Mouse (Mus musculus) ovary, postnatal 36 days (tissue): ENCODE data around the gene Lpin2.

Experiments
- DNase-seq: peaks from one replicate; pipeline ENCODE4 v3.0.0; 2022; ENCODE audit warnings: low spot score, mixed read lengths

Gene Lpin2

DNA sequence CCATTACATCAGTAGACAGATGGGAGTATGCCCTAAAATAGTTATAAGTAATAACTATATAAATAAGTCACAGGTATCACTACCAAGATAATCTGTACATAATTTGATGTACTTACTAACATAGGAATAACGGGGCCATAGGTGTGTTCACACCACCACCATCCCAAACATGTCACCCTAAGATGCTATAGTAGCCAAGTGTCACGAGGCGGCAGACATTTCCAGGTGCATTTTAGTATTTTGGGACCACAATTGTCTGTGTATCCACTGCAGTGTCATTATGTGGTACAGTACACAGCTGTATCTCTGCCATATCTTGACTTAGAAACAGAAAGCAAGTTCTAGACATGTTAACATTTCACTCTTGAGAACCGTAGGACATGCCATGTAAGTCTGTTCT lies 50.9 kb downstream of the Lpin2 start:
- no peak for DNase-seq

- no peak for DNase-seq
Observed at GRCm38 (mm10) chr17:71234041-71234594, 51.8 kb downstream of the Lpin2 start.

DNA sequence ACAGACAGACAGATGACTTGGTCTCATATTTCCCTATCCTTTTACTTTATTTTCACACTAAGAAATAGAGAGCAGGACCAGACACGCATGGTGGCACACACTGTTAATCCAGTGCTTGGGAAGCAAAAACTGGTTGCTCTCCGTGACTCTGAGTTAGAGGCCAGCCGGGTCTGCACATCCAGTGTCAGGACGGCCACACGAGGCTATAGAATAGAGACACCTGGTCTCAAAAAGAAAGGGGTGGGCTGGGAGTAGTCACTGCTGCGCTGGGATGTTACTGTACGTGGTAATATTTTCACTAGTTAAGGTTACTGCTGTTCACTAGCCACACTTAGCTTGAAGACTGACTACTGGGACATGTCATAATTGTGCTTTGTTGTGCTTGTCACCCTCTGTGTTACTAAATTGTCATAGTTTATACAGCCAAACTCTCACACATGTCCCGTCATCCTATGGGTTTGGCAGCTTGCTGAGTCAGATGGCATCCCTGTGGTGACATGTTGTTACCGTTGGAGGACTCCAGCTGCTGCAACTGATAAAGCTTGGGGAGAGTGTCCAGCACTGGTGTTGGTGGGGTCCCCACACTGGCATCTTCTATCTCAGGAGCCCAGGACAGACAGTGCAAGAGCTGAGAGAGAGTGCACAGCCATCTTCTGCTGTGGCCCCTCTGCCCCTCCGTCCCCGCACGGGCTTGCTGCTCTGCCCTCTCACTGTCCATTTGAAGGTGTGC lies 53.0 kb downstream of the Lpin2 start:
- no peak for DNase-seq

DNA sequence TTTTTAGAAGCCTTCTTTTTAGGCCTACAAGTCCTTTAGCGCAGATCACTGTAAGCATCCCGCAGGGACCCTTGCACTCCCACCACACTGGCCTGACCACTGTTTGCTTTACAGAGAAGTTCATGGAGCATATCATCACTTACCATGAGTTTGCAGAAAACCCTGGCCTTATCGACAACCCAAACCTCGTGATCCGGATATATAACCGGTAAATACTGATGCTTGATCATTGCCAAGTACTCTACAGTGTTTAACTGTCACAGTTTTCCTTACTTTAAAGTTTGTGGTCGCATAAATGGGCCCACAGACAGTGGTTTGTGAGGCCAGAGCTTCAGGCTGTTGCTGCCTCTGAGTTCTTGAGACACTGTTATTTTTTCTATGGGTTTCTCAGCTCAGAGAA lies 56.1 kb downstream of the Lpin2 start:
- DNase-seq, result no peak

DNA sequence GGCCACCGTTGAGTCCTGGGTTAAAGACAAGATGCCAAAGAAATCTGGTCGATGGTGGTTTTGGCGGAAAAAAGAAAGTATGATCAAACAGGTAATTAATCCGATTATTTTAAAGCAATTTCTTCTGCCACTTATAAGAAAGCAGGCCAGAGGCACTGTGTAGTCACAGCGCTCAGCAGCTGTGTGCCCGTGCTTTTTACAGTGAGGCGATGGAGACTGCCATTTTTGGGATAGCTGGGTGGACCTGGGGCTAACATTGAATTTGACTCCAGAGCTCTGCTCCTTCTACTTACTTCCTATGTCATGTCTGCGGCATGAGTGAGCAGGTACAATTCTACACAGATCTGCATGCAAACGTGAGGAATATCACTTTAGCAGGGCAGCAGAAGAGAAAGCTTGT lies 58.5 kb downstream of the Lpin2 start:
- DNase-seq, result no peak

DNA sequence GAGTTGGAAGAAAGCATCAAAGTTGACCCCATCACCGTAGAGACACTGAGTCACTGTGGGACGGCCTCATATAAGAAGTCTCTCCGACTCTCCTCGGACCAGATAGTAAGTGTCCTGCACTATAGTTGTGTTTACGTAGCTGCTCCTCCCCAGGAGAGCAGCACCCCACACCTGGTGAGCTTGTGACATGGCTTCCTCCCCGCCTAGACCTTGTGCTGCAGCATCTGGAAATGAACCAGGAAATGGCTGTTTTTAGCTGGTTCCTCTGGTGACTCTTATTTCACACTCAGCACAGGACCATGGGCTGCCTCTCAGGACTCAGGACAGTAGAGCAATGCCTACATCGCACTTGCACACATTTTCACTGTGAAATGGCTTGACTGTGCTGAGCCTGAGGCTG lies 60.3 kb downstream of the Lpin2 start:
- DNase-seq, result no peak

DNA sequence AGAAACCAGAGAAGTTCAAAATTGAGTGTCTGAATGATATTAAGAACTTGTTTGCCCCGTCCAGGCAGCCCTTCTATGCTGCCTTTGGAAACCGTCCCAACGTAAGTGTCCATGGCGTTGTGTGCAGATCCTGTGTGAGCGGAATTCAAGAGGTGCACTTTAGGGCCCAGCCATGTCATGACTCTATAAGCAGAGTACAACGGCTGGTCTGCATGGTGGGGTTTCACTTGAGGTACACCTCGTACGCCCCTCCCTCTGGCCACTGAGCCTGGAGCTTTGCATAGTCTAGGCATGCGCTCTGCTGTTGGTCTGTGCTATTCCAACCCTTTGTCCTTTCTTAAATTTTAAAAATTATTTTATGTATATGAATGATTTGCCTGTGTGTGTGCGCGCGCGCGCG lies 62.8 kb downstream of the Lpin2 start:
- DNase-seq, result no peak

- DNase-seq, result no peak
Observed at GRCm38 (mm10) chr17:71246022-71246421, 63.7 kb downstream of the Lpin2 start.

DNA sequence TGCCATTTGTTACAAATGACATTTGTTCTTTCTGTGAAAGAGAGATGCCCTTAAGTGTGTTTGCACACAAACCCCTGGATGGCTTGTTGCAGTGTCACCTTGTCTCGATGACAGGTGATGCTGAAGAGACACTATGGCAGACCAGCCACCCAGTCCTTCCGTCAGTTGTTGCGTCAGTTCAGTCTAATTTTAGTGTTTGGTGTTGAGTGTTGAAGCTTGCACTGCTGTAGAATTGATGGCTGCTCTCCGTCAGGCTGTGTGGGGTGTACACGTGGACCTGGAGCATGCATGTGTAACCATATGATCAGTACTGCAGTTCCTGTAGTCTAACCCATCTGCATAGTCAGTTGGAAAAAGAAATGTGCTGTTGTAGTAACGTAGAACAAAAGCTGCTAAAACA lies 66.6 kb downstream of the Lpin2 start:
- no peak for DNase-seq

GRCm38 (mm10) chr17:71250046-71250445 lies 67.7 kb downstream of the Lpin2 start:
- no peak for DNase-seq

DNA sequence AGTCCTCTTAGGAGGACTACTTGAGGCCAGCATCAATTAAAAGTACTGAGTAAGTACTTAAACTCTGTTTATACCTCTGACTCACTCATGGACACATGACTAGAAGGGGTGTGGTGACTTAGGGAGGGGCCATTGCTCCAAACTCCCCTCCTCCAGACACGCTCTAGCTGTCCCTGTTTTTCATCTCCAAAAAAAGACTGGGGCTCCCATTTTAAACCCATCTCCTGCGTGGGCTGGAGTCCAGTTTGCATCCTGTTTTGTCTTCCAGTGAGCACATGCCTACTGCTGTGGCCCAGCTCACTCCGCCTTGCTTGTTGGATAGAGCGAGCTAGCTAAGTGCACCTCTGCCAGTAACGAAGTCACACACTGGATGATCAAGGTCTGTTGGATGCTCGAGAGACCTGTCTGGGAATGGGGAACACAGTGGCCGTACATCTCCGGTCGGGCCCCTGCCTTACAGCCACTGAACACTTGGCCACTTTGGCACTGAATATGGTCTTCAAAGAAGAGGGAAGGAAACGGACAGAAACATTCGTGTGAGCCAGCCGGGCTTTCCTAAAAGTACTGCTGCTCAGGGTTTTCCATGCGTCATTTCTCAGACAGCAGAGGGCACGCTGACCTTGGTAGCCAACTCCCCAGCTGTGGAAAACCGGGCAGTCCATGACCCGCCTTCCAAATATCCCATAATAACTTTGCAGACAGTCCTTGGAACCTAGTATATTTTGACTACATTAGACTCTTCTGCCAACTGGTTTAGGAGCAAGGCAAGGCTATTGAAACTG lies 68.7 kb downstream of the Lpin2 start:
- peak; percentile 80 for DNase-seq

GRCm38 (mm10) chr17:71251601-71252001 lies 69.2 kb downstream of the Lpin2 start:
- DNase-seq, result no peak

- no peak for DNase-seq
Observed at GRCm38 (mm10) chr17:71252101-71252500, 69.7 kb downstream of the Lpin2 start.

DNA sequence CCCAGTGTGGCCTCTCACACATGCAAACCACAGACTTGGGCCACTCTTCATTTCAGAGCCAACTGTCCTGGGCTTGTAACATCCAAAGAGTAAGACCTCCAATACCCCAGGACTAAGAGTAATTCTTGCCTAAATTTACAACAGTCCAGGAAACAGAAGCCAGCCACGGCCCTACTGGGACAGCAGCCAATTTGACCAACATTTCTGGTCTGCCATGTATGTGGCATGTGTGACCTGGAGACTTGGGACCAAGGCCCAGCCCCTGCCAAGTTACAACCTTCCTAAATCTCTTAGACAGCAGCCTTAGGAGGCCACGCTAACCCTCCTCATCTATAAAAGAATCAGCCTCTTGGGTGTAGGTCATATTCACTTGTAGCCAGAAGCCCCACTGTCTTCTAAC lies 71.0 kb downstream of the Lpin2 start:
- DNase-seq, result no peak

DNA sequence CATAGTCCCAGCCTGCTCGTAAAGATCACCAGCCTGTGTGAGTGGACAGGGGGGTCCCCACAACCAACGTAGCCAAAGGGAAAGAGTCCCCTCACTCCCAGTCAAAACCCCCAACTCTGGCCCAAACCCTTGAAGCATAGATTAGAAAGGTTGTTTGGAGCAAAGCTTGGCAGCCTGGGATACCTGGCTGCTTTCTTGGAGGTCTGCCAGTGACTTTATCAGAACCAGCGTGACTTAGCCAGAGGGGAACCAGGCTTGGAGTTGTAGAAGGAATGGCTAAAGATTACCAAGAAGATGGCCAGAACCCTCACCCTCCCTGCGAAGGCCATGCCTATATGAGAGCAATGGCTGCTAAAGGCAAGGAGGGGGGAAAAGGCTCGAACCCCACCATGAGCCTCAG lies 71.7 kb downstream of the Lpin2 start:
- DNase-seq, result no peak

DNA sequence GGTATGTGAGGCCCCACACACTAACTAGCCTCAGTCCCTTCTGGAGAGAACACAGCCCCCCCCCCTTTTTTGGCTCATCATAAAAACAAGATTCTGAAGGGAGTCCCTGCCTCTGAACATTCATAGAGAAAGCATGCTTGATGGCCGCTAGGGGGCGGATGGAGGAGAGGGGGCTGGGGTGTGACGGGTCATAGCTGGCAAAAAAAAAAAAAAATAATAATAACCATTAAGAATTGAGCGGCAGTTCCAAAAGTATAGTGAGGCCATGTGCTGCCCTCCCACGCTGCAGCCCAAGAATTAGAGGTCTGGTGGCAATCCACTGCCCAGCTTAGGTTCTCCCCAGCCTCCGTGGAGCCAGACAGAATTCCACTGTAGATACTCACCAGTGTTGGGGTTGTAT lies 72.4 kb downstream of the Lpin2 start:
- DNase-seq, result peak; percentile 46

GRCm38 (mm10) chr17:71256068-71256615 lies 73.8 kb downstream of the Lpin2 start:
- no peak for DNase-seq

DNA sequence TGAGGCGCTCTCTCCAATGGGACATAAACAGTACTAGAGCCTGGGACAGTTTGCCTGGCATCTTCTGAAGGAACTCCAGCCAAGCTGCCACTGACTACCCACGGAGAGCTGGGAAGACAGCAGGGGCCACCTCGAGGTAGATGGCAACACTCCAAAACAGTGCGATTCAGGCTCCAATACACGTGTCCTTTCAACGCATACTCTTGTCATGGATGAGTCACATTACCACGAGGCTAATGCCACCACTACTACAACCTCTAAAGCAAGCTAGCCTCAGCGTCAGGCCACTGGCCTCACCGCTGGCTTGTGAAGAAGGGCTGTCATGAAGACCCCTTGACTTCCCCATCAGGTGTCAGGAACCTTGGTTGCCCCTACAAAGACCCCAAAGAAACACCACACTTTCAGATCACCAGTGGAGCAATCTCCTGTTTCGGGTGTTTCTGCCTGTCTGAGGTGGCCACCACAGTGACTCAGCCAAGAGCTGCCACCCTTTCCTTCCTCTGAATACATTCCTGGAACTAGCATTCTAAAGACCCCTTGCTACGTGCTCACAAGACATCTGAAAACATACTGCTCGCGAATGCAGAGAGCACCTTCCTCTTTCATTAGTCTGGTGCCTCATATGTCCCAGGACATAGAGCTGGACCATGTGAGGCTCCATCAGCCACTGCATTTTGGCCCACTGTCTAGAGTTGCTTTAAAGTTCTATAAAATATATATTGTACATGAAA lies 74.6 kb downstream of the Lpin2 start:
- DNase-seq, result no peak

DNA sequence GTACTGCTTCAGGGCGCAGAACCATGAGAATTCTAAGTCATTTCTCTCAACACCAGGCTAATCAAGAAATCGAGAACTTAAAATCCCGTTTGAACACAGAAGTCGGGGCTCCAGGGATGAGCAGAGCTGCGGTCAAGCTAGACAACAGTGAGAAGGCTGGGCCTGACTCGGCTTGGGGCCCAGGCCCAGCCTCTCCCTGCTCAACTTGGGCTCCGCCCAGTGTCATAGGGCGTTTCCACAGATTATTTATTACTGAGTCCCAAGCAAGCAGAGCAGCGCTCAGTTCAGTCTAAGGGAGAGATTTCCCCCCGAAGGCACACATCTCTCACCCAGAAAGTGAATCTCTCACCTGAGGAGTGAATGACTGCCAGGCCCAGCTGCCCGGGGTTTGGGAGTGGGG lies 77.4 kb downstream of the Lpin2 start:
- DNase-seq, result peak; percentile 41

DNA sequence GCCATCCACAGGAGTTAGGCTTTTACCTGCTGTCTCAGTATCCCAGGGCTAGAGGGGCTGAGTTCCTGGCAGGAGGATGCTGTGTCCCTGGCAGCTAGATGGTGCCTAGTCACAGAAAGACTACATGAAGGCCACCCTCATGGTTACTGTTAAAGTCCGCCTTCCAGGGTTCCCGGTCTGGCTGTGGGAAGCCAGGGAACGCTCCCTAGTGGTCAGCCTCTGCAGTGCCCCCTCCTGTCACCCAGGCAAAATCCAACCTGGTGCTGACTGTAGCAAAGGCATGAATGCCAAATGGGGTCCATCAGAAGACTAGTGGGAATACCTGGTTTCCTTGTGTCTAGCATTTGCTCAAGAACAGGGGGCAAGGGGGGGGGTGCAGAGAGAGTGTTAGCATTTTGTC lies 78.3 kb downstream of the Lpin2 start:
- DNase-seq, result no peak

GRCm38 (mm10) chr17:71263136-71263535 lies 80.8 kb downstream of the Lpin2 start:
- no peak for DNase-seq

GRCm38 (mm10) chr17:71264739-71265138 lies 82.4 kb downstream of the Lpin2 start:
- DNase-seq, result no peak
